Mouse (Mus musculus): Measurements from ENCODE around the gene Ipo9.
"Not testable (repeated sequence)": the region's sequence is repeated elsewhere in the genome, so short reads cannot be mapped to it uniquely, and the experiment has no call there.

- TF ChIP-seq CTCF (conservative IDR thresholded peaks at IDR 0.05; ENCODE audit: low read length); POU5F1 (IDR thresholded peaks at IDR 0.05; ENCODE audit: borderline replicate concordance, low read length); NANOG (IDR thresholded peaks at IDR 0.05; ENCODE audit: borderline replicate concordance, low read length): not testable (repeated sequence)
Observed at GRCm38 (mm10) chr1:135381560-135381959, 48.7 kb downstream of the Ipo9 start.
